Mouse (Mus musculus) G1E (cell line): ENCODE measurements around the gene Tpm1.

Experiments used
- CTCF ChIP-seq: IDR thresholded peaks from 2 replicates; pipeline ENCODE4 v1.5.1; 2012; ENCODE audit warnings: low read depth, low read length, inconsistent platforms, mixed read lengths
- GATA1 ChIP-seq: IDR thresholded peaks from 2 replicates; pipeline ENCODE4 v1.6.1; 2012; ENCODE audit warnings: borderline replicate concordance, low read length, inconsistent platforms, mixed read lengths
- POLR2AphosphoS5 ChIP-seq: IDR thresholded peaks from 2 replicates; pipeline ENCODE4 v1.6.1; 2012; ENCODE audit warnings: low read depth, low read length, inconsistent platforms; ENCODE audit not compliant: insufficient replicate concordance
- TAL1 ChIP-seq: conservative IDR thresholded peaks from 2 replicates; pipeline ENCODE4 v1.6.1; 2012; ENCODE audit warnings: low read depth, low read length, inconsistent platforms, mixed read lengths

DNA sequence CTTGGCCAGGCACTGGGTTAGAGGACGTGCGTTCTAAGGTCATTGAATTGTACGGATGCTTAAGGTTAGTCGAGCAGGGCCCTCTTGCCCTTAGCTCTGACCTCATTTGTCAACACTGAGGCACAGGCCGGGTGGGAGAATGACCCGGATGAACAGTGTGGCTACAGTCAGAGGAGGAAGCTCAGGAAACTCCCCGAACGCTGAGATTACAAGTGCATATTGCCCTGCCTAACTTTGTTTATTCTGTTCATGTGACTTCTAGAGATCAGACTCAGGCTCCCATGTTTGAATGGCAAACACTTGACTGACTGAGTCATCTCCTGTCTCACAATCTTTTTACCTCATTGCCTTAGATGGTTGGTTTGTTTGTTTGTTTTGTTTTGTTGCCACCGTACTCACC is 37.7 kb downstream of the Tpm1 start:
- TF ChIP-seq CTCF (no peak), POLR2AphosphoS5 (no peak), GATA1 (no peak), TAL1 (no peak)
